Mouse (Mus musculus): ENCODE data around the gene Wdr25.

DNA sequence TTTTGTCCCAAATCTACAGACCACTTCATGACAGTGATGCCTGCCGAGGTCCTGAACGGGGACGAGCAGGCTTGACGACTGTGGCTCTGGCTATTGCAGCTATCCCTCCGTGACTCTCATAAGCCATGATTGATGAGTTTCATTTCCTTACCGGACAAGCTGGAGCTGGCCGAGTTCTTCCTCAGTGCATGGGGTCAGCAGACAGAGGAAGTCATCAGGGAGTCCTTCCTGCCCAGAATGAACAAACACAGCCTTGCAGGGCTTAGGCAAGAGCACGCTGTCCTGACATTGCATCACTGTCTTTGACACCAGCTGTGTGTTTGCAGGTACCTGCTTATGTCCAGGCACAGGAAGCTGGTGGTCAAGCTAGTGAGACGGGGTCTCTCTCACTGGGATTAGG, 97.0 kb downstream of the Wdr25 start:
- TF ChIP-seq CTCF (IDR thresholded peaks at IDR 0.05; ENCODE audit: low read depth, low read length) (no peak), POLR2A (IDR thresholded peaks at IDR 0.05; ENCODE audit: extremely low read depth, insufficient read depth, low read length) (no peak)

Data from liver, adult 2 months (tissue).